Mouse (Mus musculus) frontal cortex, postnatal 25 days (tissue): ENCODE results near the gene Rnf24.

ENCODE experiments used
- DNase-seq, 2 experiments: peaks; one replicate each; pipeline ENCODE4 v3.0.0; 2022; ENCODE audit warnings: low spot score in 2 of 2

Rnf24 gene

DNA sequence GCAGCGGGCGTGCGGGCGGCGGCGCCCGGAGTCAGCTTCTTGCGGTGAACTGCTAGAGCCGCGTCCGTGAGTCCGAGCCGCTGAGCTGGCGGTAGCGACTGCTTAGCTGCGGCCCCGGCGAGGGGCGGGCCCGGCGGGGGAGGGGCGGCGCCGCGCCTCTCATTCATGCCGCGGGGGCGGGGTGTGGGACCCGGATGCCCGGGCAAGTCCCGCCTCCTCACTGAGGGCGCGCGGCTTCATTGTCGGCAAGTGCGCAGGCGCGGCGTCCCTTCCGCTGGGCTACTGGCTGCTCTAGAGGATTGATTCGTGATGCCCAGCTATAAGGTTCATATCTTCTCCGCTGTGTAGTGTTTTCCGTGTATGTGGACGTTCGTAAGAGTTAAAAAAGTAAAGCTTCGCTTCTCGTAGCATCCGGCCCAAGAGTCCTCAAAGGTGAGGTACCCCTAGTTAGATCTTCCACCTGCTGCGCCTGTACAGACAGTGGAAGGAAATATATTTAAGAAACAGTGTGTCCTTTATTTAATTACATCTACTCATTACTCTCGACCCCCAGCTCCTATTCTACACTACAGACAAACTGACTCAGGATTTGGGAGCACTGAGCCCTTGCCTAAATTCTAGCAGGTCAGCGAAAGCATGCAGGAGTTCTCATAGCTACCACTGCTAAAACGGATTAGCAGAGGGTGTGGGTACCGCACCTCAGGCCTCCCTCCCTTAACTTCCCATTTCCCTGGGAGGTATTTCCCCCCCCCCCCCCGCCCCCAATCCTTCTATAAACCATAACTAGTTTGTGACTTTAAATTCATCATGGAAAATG lies at the start of gene Rnf24:
Gene Rnf24 (minus strand): TSS at position 146 of the 817 bp plus-strand sequence.
- DNase-seq: peak; percentile 98

- no peak for DNase-seq
Measured at GRCm38 (mm10) chr2:131401794-131402495, 49.3 kb upstream of the Rnf24 start.

GRCm38 (mm10) chr2:131400846-131401245 lies 48.2 kb upstream of the Rnf24 start:
- DNase-seq: no peak

DNA sequence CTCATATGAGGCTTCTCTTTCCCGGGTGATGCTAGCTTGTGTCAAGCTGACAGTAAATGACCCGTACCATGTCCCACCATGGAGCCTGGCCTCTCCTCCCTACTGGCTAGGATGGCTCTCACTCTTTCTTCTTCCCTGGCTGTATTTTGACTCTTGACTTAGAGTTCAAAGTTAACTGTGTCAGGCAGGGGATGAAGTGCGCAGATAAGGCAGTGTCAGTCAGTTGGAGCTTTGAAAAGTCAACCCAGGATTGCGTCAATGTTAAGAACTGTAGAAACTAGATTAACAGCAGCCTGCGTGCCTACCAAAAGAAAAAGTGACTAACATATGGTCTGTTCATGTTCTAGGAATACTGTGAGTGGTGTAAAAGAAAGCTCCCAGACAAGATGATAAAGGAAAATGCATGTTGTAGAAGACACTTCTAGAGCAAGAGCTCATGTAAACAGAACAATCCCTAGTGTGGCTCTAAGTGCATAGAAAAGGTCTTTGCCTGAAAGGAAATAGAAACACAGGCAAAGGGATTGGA lies 44.7 kb upstream of the Rnf24 start:
- no peak for DNase-seq

GRCm38 (mm10) chr2:131386350-131386962 lies 33.8 kb upstream of the Rnf24 start:
- DNase-seq: no peak

- no peak for DNase-seq
Measured at GRCm38 (mm10) chr2:131385176-131385575, 32.5 kb upstream of the Rnf24 start.

GRCm38 (mm10) chr2:131379541-131379940 lies 26.8 kb upstream of the Rnf24 start:
- DNase-seq: no peak

- DNase-seq: no peak
Measured at GRCm38 (mm10) chr2:131378872-131379271, 26.2 kb upstream of the Rnf24 start.

- DNase-seq: peak in 1 of 2 experiments; percentile 29
Measured at GRCm38 (mm10) chr2:131377055-131377454, 24.4 kb upstream of the Rnf24 start.

DNA sequence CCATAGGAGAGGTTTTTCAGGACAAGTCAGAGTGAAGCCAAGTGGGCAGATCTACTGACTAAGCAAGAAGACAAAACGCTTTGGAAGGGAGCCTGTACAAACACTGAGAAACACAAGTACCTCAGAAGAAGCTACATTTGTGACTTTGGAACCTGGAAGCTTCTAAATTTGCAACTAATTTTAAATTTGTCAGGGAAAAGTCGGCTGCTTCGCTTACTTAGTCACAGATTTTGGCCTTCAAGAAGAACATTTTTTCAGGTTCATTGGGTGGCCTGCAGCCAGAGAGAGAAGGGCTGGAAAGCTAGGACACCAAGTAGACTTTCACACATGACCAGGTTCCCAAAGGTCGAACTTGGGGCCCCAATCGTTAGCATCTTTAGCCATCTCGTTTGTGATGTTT lies 21.0 kb upstream of the Rnf24 start:
- no peak for DNase-seq

GRCm38 (mm10) chr2:131372276-131372877 lies 19.7 kb upstream of the Rnf24 start:
- no peak for DNase-seq

DNA sequence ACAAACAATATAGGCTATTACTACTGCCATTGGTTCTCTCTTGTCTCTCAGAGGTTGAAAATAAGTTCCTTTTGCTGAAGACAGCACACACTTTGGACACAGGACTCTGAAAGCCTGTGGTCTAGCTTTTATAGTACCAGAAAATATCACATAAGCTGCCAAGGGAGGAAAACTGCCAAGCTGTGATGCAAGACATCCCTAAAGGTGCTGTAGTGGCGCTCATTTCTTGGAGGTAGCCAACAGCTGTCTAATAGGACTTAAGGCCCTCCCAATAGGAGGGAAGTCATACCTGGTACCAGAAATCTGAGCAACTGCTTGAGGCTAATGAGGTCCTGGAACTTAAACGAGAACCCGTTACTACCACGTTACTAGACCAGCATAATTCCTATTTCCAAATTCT lies 19.1 kb upstream of the Rnf24 start:
- no peak for DNase-seq

GRCm38 (mm10) chr2:131370828-131371227 lies 18.1 kb upstream of the Rnf24 start:
- no peak for DNase-seq

GRCm38 (mm10) chr2:131364689-131365088 lies 12.0 kb upstream of the Rnf24 start:
- DNase-seq: no peak

DNA sequence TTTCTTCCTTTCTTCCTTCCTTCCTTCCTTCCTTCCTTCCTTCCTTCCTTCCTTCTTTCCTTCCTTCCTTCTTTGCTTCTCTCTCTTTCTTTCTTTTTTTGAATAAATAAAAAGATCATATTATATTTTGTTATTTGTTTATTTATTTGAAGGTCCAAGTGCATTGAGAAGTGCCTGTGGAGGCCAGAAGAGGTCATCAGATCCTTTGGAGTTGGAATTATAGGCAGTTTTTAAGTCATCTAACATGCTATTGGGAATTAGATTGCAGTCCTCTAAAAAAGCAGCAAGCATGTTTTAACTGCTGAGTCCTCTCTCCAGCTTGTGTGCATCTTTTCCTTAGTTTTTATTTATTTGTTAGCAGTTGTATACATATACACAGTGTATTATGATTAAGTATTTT lies 5.8 kb upstream of the Rnf24 start:
- DNase-seq: no peak

GRCm38 (mm10) chr2:131354049-131354448 lies 1.4 kb upstream of the Rnf24 start:
- no peak for DNase-seq

DNA sequence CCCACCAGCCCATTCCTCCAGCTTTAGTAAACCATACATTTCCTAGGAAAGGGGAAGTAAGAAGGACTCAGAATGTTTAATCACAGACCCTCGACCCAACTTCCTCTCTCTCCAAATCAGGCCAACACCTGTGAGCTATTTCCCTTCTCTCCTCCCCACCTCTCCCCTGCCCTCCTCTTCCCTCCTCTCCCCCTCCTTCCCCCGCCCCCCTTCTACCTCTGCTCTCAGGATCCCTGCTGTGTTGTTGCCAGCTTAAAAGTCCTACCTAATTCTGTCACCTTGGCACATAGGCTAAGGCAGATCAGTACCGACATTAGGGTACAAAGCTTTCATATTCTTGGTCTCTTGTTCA lies 848 bp upstream of the Rnf24 start:
- DNase-seq: no peak

- peak; percentile 14 to 22 for DNase-seq
Measured at GRCm38 (mm10) chr2:131351968-131352746, 535 bp downstream of the Rnf24 start.

- DNase-seq: no peak
Measured at GRCm38 (mm10) chr2:131351471-131351870, 1.2 kb downstream of the Rnf24 start.

GRCm38 (mm10) chr2:131350301-131350700 lies 2.4 kb downstream of the Rnf24 start:
- DNase-seq: no peak

DNA sequence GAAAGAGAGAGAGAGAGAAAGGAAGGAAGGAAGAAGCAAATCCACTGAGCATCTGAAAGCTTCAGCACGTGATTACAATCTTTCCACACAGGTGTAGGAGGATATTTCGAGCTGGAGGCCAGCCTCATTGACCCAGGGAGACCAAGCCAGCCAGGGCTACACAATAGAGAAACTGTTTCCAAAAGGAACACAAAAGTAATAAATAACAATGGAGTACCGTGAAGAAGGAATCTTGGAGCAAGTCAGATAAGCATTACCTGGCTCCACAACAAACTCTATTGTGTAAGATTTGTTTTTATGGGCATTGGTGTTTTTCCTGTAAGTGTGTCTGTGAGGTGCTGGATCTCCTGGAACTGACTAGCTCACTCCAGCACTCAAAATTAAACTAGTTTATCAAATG lies 7.1 kb downstream of the Rnf24 start:
- DNase-seq: no peak
